Mouse (Mus musculus): Measurements from ENCODE around the gene Tbx10.
"Not testable (repeated sequence)": the region's sequence is repeated elsewhere in the genome, so short reads cannot be mapped to it uniquely, and the experiment has no call there.

The Tbx10 gene

GRCm38 (mm10) chr19:4004331-4004730 is 11.8 kb downstream of the Tbx10 start:
- no peak for DNase-seq (ENCODE audit: low read depth)

- no peak for DNase-seq (ENCODE audit: low read depth)
Measured at GRCm38 (mm10) chr19:4005091-4005490, 12.5 kb downstream of the Tbx10 start.

GRCm38 (mm10) chr19:4005971-4006370 is 13.4 kb downstream of the Tbx10 start:
- no peak for DNase-seq (ENCODE audit: low read depth)

GRCm38 (mm10) chr19:4011086-4011485 is 18.5 kb downstream of the Tbx10 start:
- no peak for DNase-seq (ENCODE audit: low read depth)

GRCm38 (mm10) chr19:4012432-4013022 is 20.0 kb downstream of the Tbx10 start, which contains the start of gene Ndufv1:
TSS of gene Ndufv1 (minus strand) at chr19:4012806.
- peak; percentile 99 for DNase-seq (ENCODE audit: low read depth)

GRCm38 (mm10) chr19:4013066-4013465 is 20.5 kb downstream of the Tbx10 start:
- no peak for DNase-seq (ENCODE audit: low read depth)

GRCm38 (mm10) chr19:4014802-4015201 is 22.2 kb downstream of the Tbx10 start:
- no peak for DNase-seq (ENCODE audit: low read depth)

GRCm38 (mm10) chr19:4015635-4016034 is 23.1 kb downstream of the Tbx10 start:
- DNase-seq (ENCODE audit: low read depth), result no peak

GRCm38 (mm10) chr19:4017921-4018587 is 25.5 kb downstream of the Tbx10 start:
- no peak for DNase-seq (ENCODE audit: low read depth)

- DNase-seq (ENCODE audit: low read depth), result peak; percentile 84
Measured at GRCm38 (mm10) chr19:4018743-4019583, 26.4 kb downstream of the Tbx10 start.

- DNase-seq (ENCODE audit: low read depth), result no peak
Measured at GRCm38 (mm10) chr19:4023185-4023584, 30.6 kb downstream of the Tbx10 start.

GRCm38 (mm10) chr19:4027576-4027975 is 35.0 kb downstream of the Tbx10 start:
- DNase-seq (ENCODE audit: low read depth), result no peak

GRCm38 (mm10) chr19:4032668-4033067 is 40.1 kb downstream of the Tbx10 start:
- no peak for DNase-seq (ENCODE audit: low read depth)

GRCm38 (mm10) chr19:4033298-4033697 is 40.7 kb downstream of the Tbx10 start:
- no peak for DNase-seq (ENCODE audit: low read depth)

GRCm38 (mm10) chr19:4033742-4034141 is 41.2 kb downstream of the Tbx10 start:
- no peak for DNase-seq (ENCODE audit: low read depth)

- DNase-seq (ENCODE audit: low read depth), result no peak
Measured at GRCm38 (mm10) chr19:4036327-4037045, 43.9 kb downstream of the Tbx10 start.

- DNase-seq (ENCODE audit: low read depth), result not testable (repeated sequence)
Measured at GRCm38 (mm10) chr19:4037154-4037787, 44.7 kb downstream of the Tbx10 start.

- DNase-seq (ENCODE audit: low read depth), result peak; percentile 60
Measured at GRCm38 (mm10) chr19:4037788-4038232, 45.3 kb downstream of the Tbx10 start, which contains the start of gene Gstp1. TSS of gene Gstp1 (minus strand) at chr19:4037985.

GRCm38 (mm10) chr19:4040941-4041340 is 48.4 kb downstream of the Tbx10 start:
- DNase-seq (ENCODE audit: low read depth), result not testable (repeated sequence)

- DNase-seq (ENCODE audit: low read depth), result not testable (repeated sequence)
Measured at GRCm38 (mm10) chr19:4041500-4041899, 48.9 kb downstream of the Tbx10 start.

GRCm38 (mm10) chr19:4042124-4042523 is 49.6 kb downstream of the Tbx10 start:
- DNase-seq (ENCODE audit: low read depth), result no peak

Measured in fibroblast of lung, adult 2 months (primary cell).